Mouse (Mus musculus): ENCODE results near the gene Ins1.

The Ins1 gene

GRCm38 (mm10) chr19:52263997-52264396 is at the start of gene Ins1:
Gene Ins1 (plus strand): TSS chr19:52264297.
- in situ Hi-C loops (cut with MboI) = no loop called here

Measured in mature B cell (primary cell).